Mouse (Mus musculus) liver, postnatal 0 days (tissue): ENCODE measurements around the gene Tmem121.

Experiments
- CTCF ChIP-seq: sonication (generic); IDR thresholded peaks from 2 replicates; pipeline ENCODE4 v1.5.1; 2016; ENCODE audit warnings: antibody characterized with exemption, low read depth
- EP300 ChIP-seq: IDR thresholded peaks from 2 replicates; pipeline ENCODE4 v1.6.1; 2016; ENCODE audit warnings: antibody characterized with exemption, low read depth, mild to moderate bottlenecking

GRCm38 (mm10) chr12:113187584-113188295, 2.0 kb downstream of the Tmem121 start:
- TF ChIP-seq EP300, result no peak
- TF ChIP-seq CTCF, result peak; percentile 81
